Mouse (Mus musculus): ENCODE measurements around the gene Itm2b.

GRCm38 (mm10) chr14:73385720-73386374, 758 bp upstream of the Itm2b start:
- no peak for TF ChIP-seq POLR2A (IDR thresholded peaks at IDR 0.05; ENCODE audit: insufficient read depth, low read depth, low read length)
- no peak for TF ChIP-seq CTCF (IDR thresholded peaks at IDR 0.05)

All from heart, adult 2 months (tissue).